Mouse (Mus musculus) CD4-positive helper T cell, adult 2 months (primary cell): ENCODE results near the gene Gm21962.
"Not testable (repeated sequence)": the region's sequence is repeated elsewhere in the genome, so short reads cannot be mapped to it uniquely, and the experiment has no call there.

Experiments
- DNase-seq: peaks from one replicate; pipeline ENCODE4 v3.0.0-alpha.2; 2012; ENCODE audit warnings: low read depth, missing footprints, low spot score

The Gm21962 gene

DNA sequence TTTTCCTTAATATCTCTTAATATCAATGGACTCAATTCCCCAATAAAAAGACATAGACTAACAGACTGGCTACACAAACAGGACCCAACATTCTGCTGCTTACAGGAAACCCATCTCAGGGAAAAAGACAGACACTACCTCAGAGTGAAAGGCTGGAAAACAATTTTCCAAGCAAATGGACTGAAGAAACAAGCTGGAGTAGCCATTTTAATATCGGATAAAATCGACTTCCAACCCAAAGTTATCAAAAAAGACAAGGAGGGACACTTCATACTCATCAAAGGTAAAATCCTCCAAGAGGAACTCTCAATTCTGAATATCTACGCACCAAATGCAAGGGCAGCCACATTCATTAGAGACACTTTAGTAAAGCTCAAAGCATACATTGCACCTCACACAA is at the start of gene Gm21962:
Gene Gm21962, plus strand, starts transcription at position 301 of the 400 bp plus-strand sequence.
- DNase-seq, result not testable (repeated sequence)

DNA sequence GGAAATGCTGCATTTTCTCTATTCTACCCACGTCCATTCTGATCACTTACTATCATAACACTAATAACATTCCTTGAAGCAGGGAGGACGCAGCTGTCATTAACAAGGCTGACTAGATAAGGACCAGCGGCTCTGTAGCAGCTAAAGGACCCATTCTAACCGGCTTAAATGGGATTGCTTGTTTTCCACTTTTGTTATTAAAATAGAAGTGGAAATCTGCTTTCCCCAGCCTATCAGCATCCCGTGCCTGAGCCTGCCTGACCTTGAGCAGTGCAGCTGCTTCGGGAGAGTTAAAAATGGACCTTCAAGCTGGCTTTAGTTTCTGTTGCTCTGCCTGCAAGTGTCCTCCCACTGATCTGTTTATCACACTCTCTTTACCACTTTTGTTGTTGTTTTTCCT is 49.2 kb upstream of the Gm21962 start:
- no peak for DNase-seq

DNA sequence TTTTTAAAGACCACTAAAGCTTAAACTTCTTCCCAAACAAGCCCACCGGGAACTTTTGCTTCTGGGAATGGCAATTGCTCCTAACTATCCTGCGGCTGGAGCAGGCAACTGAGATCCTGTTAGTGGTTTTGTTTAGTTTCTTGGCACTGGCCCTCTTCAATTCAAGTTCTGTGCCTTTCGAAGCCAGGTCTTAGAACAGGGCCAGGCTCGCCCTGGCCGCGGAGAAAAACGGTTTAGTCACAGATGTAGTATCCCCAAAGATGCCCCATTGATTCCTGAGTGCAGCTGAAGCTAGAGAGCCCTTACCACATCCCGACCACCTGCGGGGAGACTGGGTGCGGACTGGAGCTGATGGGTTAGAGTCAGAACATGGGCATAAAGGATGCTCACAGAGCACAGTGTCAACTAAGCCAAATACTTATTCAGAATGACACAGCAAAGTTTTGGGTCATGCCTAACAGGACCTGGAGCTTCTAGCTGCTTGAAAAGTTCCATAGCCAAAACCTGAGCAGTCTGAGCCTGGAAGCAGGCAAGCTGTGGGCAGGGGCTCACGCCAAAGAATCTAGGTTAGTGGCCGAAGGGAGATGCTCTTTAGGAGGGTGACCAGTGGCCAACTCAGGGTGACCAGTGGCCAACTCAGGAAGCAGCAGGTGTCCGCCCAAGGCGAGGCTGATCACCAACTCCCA is 48.3 kb upstream of the Gm21962 start:
- no peak for DNase-seq

DNA sequence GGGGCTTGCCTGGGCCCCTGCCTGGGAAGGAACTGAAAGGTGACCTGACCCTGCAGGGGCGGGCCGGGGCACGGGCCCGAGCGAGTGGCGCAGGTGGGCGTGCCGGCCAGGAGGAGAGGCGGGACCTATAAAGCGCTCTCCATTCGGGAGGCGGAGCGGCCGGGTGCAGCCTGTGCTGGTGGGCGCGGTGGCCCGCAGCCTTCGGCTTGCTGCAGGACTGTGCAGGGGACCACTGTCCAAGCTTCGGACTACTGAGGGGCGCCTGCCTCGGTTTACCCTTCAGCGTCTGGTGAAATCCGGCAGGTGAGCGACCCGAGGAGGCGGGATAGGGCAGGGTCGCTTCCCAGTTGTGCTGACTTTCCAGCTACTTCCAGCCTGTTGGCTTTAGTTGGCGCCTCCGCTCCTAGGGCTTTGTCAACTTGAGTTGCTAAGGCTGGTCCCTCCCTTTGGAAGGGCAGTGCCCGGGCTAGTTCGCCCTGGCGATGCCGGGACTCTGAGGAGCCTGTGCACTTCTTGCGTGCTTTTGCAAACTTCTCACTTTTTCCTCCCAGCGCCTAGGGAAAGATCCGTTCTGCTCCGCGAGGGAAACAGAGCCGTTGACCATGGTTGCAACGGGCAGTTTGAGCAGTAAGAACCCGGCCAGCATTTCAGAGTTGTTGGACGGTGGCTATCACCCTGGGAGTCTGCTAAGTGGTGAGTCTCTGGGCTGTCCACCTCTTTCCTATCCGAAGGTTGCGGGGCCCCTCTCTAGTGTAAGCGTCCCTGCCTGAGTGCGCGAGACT is 47.6 kb upstream of the Gm21962 start:
- no peak for DNase-seq

DNA sequence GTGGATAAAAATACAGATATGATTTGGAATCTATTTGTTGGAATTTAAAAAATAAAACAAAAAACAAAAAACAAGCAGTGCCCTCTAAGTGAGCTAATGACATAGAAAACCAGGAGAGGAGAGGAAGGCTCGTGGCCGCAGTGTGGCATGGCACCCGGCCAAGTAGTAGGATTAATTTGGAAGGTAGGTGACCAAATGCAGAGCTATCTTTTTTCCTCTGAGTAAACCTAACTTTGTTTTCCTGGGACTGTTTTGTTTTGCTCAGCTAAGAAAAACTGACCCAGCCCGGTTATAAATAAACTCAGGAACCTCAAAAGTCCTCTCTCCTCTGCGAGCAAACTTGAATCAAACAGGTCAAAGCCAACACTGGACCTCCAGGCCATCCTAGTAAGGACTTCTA is 46.3 kb upstream of the Gm21962 start:
- DNase-seq, result no peak

DNA sequence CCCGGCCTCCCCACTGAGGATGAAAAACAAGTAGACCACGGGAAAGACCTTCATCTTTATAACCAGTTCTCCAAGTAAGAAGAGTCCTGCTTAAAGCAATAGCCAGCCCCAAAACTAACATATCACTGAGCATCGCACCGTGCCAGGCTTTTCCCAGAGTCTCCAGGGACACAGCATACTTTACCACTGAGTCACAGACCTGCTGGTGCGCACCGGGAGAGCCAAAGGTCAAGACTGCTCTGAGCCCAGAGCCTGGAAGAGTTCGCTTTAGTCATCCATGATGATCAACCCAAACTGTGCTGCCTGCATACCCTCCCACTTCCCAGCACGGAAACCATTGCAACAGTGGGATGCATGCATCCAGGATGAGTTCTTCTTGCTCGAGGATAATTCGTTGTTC is 37.6 kb upstream of the Gm21962 start:
- DNase-seq, result no peak

DNA sequence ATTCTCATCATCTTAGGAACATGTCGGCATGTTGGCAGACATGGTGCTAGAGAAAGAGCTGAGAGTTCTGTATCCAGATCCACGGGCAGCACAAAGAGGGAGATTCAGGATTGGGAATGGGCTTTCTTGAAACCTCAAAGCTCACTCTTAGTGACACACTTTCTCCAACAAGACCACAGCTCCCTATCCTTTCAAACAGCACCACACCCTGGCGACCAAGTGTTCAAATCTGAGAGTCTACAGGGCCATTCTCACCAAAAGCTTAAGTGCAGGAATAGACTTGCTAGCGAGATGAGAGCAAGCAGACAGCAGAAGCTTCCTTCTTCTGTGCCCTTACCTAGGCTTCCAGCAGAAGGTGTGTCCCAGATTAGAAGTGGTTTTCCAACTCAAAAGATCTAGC is 34.8 kb upstream of the Gm21962 start:
- no peak for DNase-seq

DNA sequence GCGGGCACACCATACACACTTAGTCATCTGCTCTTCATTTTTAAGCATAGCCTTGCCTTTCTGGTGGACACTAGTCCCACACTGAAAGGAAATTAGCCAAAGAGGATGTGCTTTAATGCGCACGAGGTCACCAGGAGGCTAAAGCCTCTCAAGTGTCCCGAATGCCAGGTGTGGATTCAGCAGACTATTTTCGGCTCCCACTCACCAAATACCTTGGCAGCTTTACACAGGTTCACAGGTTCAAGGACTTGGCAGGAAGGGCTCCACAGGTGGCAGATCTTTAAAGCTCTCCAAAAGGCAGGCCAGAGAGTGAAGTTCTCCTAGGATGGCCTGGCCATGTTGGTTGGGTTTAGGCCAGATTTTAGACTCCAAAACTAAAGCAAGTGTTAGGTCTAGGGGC is 30.1 kb upstream of the Gm21962 start:
- no peak for DNase-seq

DNA sequence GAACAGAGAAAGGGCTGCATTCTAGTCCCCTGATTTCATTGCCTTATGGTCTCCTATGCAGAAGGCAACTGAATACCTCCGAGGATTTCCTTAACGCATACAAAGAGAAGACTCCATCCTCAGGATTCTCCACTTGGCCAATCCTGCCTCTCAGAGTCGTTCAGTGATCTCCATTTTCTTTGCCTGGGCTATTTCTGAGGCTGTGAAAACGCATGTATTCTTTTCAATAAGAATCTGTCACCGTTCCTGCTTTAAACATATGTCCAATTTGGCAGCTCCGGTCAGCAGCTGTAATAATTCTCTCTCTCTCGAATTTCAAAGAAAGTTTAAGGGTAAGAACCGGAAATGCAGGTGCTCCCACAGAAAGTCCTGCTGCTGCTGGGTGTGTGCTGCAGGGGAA is 29.2 kb upstream of the Gm21962 start:
- DNase-seq, result no peak

DNA sequence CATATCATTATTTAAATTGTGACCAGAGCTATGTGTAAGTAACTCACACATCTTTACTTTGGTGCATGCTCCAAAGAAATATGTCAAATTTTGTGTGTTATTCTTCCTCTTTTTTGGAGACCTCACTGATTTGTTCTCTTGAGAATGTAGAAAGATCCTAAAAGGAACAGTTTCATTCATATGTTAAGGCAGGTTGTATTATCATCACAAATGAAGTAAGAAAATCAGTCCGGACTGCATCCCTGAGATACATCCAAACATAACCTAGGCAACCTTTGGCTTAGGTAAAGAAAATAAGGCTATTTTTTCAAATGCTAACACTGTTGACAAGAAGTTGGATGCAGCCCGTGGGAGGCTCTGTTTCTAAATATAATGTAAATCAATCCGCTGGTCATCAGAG is 28.8 kb upstream of the Gm21962 start:
- DNase-seq, result no peak

DNA sequence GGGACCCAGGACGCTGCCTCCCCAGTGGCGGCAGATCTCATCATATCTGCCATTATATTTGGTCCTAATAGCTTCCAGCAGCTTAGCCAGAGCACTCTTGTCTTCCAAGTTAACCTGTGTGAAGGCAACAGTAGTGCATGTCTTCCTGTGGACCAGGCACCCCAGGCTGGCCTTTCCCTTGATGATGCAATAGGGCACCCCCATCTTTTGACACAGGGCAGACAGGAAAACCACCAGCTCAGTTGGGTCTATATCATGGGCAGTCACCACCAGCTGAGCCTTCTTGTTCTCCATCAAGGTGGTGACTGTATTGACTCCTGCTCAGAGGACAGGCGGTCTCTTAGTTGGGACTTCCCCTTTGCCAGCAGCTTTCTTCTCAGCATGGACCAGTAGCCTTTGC is 27.2 kb upstream of the Gm21962 start:
- DNase-seq, result no peak

DNA sequence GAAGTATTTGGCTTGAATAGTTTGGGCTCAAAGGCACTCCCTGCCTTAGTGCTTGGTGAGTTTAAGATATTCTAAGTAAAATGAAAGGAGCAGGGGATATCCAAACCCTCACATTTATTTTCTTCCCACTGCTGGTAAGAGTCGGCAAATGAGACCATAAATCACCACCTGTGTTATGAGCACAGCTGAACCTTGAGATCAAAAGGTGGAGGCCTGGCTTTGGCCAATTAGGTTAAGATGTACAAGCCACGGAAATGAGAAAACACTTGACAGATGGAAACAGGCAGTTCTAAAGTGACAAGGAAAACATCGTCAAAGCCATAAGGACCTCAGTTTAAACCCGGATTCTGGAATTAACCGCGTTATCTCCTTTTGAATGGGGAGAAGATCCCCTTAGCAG is 26.4 kb upstream of the Gm21962 start:
- DNase-seq, result no peak

DNA sequence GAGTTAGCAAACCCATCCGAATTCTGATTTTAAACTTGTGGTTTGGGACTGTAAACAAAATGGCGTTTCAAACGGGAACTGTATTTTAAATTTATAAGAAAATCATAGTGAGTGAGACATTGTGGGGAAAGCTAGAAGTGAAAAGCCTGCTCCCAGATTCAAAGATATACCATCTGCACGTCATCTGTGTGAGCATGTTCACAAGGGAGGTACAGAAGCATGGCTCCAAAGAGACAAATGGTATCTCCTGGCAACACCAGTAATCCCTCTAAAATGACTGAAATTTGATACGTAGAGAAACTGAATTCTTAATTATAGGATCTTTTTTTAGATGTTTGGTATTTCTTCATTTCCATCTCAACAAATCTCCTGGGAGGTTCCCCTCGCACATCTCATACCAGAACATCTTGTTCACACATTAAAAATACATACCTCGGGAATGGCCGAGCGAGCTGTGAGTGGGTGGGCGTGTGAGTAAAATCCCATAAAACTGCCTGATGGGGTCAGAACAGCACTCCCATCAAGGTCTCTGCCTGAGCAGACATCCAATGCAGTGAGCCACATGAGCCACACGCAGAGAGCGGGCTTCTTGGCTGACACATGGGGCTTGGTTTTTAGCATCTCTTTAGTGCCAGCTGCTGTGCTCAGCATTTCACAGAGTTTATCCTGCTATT is 23.8 kb upstream of the Gm21962 start:
- no peak for DNase-seq

DNA sequence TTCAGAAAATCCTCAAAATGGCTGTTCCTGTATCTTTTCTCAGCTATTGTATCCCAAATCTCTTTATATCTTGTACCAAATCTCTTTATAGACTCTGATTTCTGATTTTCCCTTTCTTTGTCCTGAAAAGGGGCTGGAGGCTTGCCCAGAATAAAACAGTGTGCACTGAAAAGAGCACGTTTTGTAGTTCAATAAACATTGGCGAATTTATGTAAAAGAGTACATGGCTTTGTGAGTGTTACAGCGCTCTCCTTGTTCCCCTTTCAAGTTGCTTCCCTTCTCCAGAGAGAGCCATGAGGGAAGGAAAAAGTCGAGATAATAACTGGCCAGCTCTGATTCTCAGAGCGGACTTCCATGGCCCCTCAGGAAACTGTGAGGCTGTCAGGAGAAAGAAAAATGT is 22.2 kb upstream of the Gm21962 start:
- DNase-seq, result no peak

DNA sequence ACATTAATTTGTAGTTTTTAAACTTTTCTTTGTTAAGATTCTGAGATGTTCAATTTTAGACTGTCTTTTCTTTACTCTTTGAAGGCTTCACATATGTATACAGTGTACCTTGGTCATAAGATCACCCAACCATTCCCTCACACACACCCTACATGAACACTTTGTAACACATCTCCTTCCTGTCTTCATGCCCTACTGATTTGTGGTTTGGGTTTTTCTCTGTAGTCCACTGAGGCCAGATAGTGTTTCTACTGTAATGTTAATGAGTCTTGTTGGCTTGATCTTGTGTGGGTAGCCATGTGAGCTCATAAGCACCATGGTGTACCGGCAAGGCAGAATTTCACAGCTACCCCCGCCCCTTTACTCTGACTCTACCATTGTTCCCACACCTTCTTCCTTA is 18.5 kb upstream of the Gm21962 start:
- DNase-seq, result no peak

DNA sequence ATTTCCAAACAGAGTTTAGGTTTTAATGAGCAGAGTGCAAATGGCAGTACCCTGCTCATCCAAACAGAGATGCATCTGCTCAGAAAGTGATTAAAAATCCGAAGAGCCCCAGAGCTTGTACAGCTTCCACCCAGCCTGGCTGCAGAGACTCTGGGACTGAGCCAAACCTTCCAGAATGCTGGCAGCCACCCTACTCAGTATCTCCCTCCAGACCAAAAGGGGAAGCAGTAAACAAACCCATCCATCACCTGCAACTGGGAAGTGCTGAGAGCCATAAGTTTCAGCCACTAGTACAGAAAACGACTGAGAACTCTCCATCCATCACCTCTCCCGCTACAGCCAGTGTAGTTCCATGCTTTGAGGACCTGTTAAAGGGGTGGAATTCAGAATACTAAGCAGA is 9.6 kb downstream of the Gm21962 start:
- no peak for DNase-seq

DNA sequence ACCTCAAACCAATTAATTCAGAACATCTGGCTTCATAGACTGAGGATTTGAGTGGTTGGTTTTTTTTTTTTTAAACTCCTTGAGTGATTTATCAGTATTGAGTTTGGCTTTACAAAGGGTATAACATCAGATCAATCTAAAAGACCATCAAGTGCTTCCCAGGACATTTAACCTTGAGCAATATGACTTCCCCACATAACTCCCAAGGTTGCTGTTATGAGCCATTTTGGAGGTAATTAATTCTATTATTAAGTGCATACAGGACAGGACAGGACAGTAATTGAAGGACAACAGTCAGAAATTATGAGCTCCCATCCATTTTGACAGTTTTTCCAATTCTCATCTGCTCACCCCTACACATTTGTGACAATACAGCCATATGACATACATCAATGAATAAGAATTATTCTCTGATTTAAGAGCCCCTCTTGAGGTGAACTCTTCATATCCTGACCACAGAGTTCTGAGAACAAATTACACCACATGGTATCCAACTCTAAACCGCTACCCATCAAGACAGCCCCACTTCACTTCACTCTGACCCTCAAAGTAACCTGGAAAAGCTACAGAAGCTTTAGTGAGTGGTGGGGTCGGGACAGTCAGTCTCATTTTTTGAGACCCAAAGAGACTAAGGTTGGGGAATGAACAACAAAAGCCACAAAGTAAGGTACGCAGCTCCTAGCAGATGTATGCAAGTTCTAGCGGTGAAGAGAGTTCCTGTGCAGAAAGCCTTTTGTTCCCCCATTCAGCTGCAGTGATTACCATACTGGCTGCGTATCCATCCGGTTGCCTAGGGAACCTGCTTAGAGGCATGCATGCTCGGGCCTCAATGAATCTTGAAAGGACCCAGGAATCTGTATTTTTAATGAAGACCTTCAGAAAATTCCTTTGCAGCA is 11.8 kb downstream of the Gm21962 start:
- DNase-seq, result no peak

DNA sequence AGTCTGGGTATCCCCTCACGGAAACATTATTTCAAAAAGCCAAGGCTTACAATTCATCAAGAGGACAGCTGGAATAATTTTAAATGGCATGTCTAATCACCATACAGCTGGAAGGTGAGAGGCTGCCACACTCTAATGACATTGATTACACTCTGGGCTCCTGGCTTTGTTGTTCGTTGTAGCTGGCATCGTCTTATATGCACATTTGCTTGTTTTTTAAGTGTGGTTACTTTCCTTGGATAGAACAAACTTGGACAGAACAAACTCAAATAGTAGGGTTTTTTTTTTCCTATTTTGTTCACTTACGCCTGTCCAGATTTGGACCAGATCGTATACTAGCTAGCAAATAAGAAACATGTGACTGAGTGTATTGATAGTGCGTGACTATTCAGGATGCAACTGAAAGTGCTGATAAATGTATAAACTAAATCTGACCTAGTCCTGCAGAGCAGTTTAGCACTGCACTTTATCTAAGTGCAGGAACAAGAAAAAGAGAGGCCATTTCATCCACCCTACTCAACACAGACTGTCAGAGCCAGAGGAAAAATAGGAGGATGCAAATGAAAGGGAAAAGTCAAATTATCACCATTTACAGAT is 12.6 kb downstream of the Gm21962 start:
- no peak for DNase-seq

DNA sequence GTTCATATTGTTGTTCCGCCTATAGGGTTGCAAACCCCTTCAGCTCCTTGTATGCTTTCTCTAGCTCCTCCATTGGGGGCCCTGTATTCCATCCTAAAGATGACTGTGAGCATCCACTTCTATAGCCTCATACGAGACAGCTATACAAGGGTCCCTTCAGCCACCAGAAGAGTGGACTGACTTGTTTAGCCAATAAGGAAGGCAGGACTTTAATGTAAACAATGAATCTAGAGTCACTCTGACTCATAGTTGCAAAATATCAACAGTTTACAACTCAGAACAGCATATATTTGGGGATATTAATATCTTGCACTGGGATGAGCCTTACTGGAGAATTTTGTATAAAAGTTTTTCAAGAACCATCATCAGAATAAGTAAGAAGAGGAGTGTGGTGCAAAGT is 15.6 kb downstream of the Gm21962 start:
- DNase-seq, result no peak

DNA sequence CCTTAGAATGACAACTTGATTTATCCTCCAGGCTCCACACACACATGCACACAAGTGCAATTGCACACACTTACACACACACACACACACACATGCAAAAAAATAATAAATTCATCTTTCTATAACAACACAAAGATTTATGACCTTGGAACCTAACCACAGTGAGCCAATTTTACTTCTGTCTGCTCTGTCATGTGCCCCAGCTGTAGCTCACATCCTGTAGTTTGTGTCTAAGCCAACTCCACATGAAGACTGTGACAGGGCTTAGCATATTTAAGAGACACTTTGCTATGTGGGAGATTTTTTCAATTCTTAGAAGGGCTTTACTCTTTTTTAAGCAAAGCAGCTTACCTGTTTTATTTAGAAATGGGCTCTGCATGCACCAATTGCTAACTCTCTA is 20.2 kb downstream of the Gm21962 start:
- DNase-seq, result no peak

DNA sequence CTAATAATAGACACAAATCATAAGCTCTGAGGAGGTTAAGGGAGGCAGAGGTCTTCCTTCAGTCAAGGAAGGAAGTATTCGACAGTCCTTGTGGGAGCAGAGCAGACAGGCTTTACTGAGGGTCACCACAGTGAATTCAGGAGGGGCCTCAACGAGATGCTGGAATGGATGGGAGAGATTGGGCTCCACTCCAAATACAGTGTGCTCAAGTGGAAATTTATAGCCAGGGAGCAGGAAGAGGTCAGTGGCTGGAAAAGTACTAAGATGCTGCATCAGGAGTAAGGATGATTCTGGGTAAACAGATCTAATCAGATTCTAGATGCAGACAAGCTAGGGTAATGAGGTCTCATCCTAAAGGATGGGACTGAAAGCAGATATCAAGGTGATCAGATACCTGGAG is 44.6 kb downstream of the Gm21962 start:
- DNase-seq, result no peak
